Mouse (Mus musculus) ovary, postnatal 36 days (tissue): ENCODE measurements around the gene Ifitm10.
A peak's percentile ranks its signal among the peaks of the same experiment; 100 is the strongest.

Experiments
- DNase-seq: peaks from one replicate; pipeline ENCODE4 v3.0.0; 2022; ENCODE audit warnings: low spot score, mixed read lengths

Gene Ifitm10

GRCm38 (mm10) chr7:142389961-142390650, 16.6 kb upstream of the Ifitm10 start:
- DNase-seq, result no peak

- no peak for DNase-seq
These were observed 15.2 kb upstream of the Ifitm10 start for GRCm38 (mm10) chr7:142388740-142389139.

- DNase-seq, result no peak
These were observed 14.6 kb upstream of the Ifitm10 start for GRCm38 (mm10) chr7:142388198-142388597.

GRCm38 (mm10) chr7:142387419-142388148, 14.0 kb upstream of the Ifitm10 start, which contains the start of gene Ctsd:
Ctsd (minus strand) TSS chr7:142388038.
- peak; percentile 98 for DNase-seq

- no peak for DNase-seq
These were observed 13.2 kb upstream of the Ifitm10 start for GRCm38 (mm10) chr7:142386621-142387201.

GRCm38 (mm10) chr7:142385742-142386403, 12.3 kb upstream of the Ifitm10 start:
- no peak for DNase-seq

- DNase-seq, result no peak
These were observed 10.8 kb upstream of the Ifitm10 start for GRCm38 (mm10) chr7:142384306-142384705.

- DNase-seq, result no peak
These were observed 9.0 kb upstream of the Ifitm10 start, which contains the start of gene Gm49369 for GRCm38 (mm10) chr7:142382567-142382966. Gm49369 (minus strand) TSS chr7:142382667.

GRCm38 (mm10) chr7:142381175-142381574, 7.6 kb upstream of the Ifitm10 start:
- no peak for DNase-seq

- no peak for DNase-seq
These were observed 5.6 kb upstream of the Ifitm10 start for GRCm38 (mm10) chr7:142379186-142379585.

- no peak for DNase-seq
These were observed 3.8 kb upstream of the Ifitm10 start for GRCm38 (mm10) chr7:142377233-142377925.

GRCm38 (mm10) chr7:142376096-142376495, 2.5 kb upstream of the Ifitm10 start:
- no peak for DNase-seq

GRCm38 (mm10) chr7:142375261-142375724, 1.7 kb upstream of the Ifitm10 start:
- peak; percentile 47 for DNase-seq

GRCm38 (mm10) chr7:142374413-142375015, 961 bp upstream of the Ifitm10 start:
- no peak for DNase-seq

- DNase-seq, result no peak
These were observed 514 bp downstream of the Ifitm10 start for GRCm38 (mm10) chr7:142373039-142373438.

GRCm38 (mm10) chr7:142371768-142372661, 1.5 kb downstream of the Ifitm10 start:
- DNase-seq, result peak; percentile 41

- DNase-seq, result no peak
These were observed 2.2 kb downstream of the Ifitm10 start for GRCm38 (mm10) chr7:142371398-142371767.

- no peak for DNase-seq
These were observed 2.6 kb downstream of the Ifitm10 start for GRCm38 (mm10) chr7:142370937-142371336.

- no peak for DNase-seq
These were observed 3.7 kb downstream of the Ifitm10 start for GRCm38 (mm10) chr7:142369820-142370219.

- no peak for DNase-seq
These were observed 4.7 kb downstream of the Ifitm10 start for GRCm38 (mm10) chr7:142368856-142369255.
